Mouse (Mus musculus) brain, embryonic 14.5 days (tissue): ENCODE data around the gene Tm9sf4. TPM values are rescaled to one million over a fixed set of nuclear protein-coding genes. Genes with fewer than 3 reads are reported as not detected.

ENCODE experiments used
- DNase-seq: peaks from one replicate; pipeline ENCODE4 v3.0.0-alpha.2; 2011; ENCODE audit warnings: low read depth
- CTCF ChIP-seq: fragments of 200-500 bp; IDR thresholded peaks from 2 replicates; pipeline ENCODE4 v1.5.1; 2012; ENCODE audit warnings: inconsistent platforms, mild to moderate bottlenecking, moderate library complexity, borderline replicate concordance; ENCODE audit not compliant: insufficient read depth, insufficient read length; ENCODE audit errors: extremely low read depth
- POLR2A ChIP-seq: fragments of 200-500 bp; IDR thresholded peaks from 2 replicates; pipeline ENCODE4 v1.6.1; 2012; ENCODE audit warnings: mild to moderate bottlenecking, inconsistent platforms, borderline replicate concordance; ENCODE audit not compliant: poor library complexity, insufficient read depth, insufficient read length, severe bottlenecking; ENCODE audit errors: extremely low read depth
- polyA plus RNA-seq: library from polyadenylated mRNA; depleted of rRNA; stranded (reverse); fragments of >200 nt; gene quantifications from 2 replicates; pipeline ENCODE4 v1.2.3, GENCODE M21; 2012

The Tm9sf4 gene
- polyA plus RNA-seq, 1 experiment, result 67.5 TPM

GRCm38 (mm10) chr2:153221620-153222019 lies 60.5 kb downstream of the Tm9sf4 start:
- TF ChIP-seq POLR2A (no peak), CTCF (no peak)
- no peak for DNase-seq

GRCm38 (mm10) chr2:153222130-153222529 lies 61.0 kb downstream of the Tm9sf4 start:
- TF ChIP-seq POLR2A (no peak), CTCF (no peak)
- DNase-seq, result no peak

GRCm38 (mm10) chr2:153222566-153222965 lies 61.5 kb downstream of the Tm9sf4 start:
- DNase-seq, result no peak
- TF ChIP-seq POLR2A (no peak), CTCF (no peak)

GRCm38 (mm10) chr2:153224946-153225594 lies 64.0 kb downstream of the Tm9sf4 start, which contains the start of gene Tspyl3:
TSS of gene Tspyl3 (minus strand) at chr2:153225441.
- TF ChIP-seq CTCF, result no peak
- peak; percentile 21; the same call in 1 of the 2 replicates for TF ChIP-seq POLR2A
- peak; percentile 73 for DNase-seq

GRCm38 (mm10) chr2:153225595-153225953 lies 64.5 kb downstream of the Tm9sf4 start:
- TF ChIP-seq POLR2A (no peak), CTCF (no peak)
- no peak for DNase-seq

- TF ChIP-seq POLR2A, result no peak
- no peak for TF ChIP-seq CTCF
- no peak for DNase-seq
Measured at GRCm38 (mm10) chr2:153227959-153228358, 66.9 kb downstream of the Tm9sf4 start.

GRCm38 (mm10) chr2:153228523-153228922 lies 67.4 kb downstream of the Tm9sf4 start:
- TF ChIP-seq POLR2A, result no peak
- no peak for TF ChIP-seq CTCF
- no peak for DNase-seq

- TF ChIP-seq POLR2A (no peak), CTCF (no peak)
- no peak for DNase-seq
Measured at GRCm38 (mm10) chr2:153237193-153237592, 76.1 kb downstream of the Tm9sf4 start.

- TF ChIP-seq POLR2A, result no peak
- no peak for TF ChIP-seq CTCF
- no peak for DNase-seq
Measured at GRCm38 (mm10) chr2:153237891-153238290, 76.8 kb downstream of the Tm9sf4 start.

- no peak for TF ChIP-seq CTCF
- TF ChIP-seq POLR2A, result no peak
- DNase-seq, result no peak
Measured at GRCm38 (mm10) chr2:153238406-153238805, 77.3 kb downstream of the Tm9sf4 start.

GRCm38 (mm10) chr2:153239021-153239859 lies 78.1 kb downstream of the Tm9sf4 start:
- no peak for DNase-seq
- TF ChIP-seq POLR2A, result no peak
